Mouse (Mus musculus) liver, adult 2 months (tissue): Measurements from ENCODE around the gene Rhox4b.
"Not testable (repeated sequence)": the region's sequence is repeated elsewhere in the genome, so short reads cannot be mapped to it uniquely, and the experiment has no call there.

Experiments used
- CTCF ChIP-seq: fragments of 200-500 bp; IDR thresholded peaks from 2 replicates; pipeline ENCODE4 v1.5.1; 2011; ENCODE audit warnings: low read depth, low read length, control low read depth
- POLR2A ChIP-seq: fragments of 200-500 bp; IDR thresholded peaks from 2 replicates; pipeline ENCODE4 v1.6.1; 2011; ENCODE audit warnings: low read length, control low read depth; ENCODE audit not compliant: insufficient read depth; ENCODE audit errors: extremely low read depth

- not testable (repeated sequence) for TF ChIP-seq POLR2A, CTCF
Measured at GRCm38 (mm10) chrX:37458285-37458684, 26.0 kb downstream of the Rhox4b start, which contains the start of gene Rhox3c.
